Mouse (Mus musculus) kidney, postnatal 0 days (tissue): ENCODE measurements around the gene Cat. TPM values are rescaled to one million over a fixed set of nuclear protein-coding genes. Genes with fewer than 3 reads are reported as not detected.
A peak's percentile ranks its signal among the peaks of the same experiment; 100 is the strongest.

Experiments
- ATAC-seq: fragments of 200-750 bp; cut with Nextera tagmentation; replicated peaks from 2 replicates; pipeline ENCODE4 v1.8.0; 2017; ENCODE audit warnings: low read depth, moderate number of reproducible peaks, moderate TSS enrichment, moderate library complexity; ENCODE audit not compliant: low FRiP score
- DNase-seq: peaks from one replicate; pipeline ENCODE4 v3.0.0-alpha.2; 2016; ENCODE audit warnings: low spot score
- H3K27ac ChIP-seq: fragments of 300-500 bp; sonication (generic); 2 replicates; pipeline ENCODE4 v1.5.1; 2014; ENCODE audit warnings: mild to moderate bottlenecking
- H3K27me3 ChIP-seq: fragments of 300-500 bp; sonication (generic); 2 replicates; pipeline ENCODE4 v1.6.1; 2014; ENCODE audit warnings: low read length, mixed read lengths; ENCODE audit not compliant: insufficient read depth
- H3K36me3 ChIP-seq: fragments of 300-500 bp; sonication (generic); 2 replicates; pipeline ENCODE4 v1.6.1; 2014; ENCODE audit warnings: low read length, mixed read lengths; ENCODE audit not compliant: insufficient read depth
- H3K4me1 ChIP-seq: fragments of 300-500 bp; sonication (generic); replicated peaks from 2 replicates; pipeline ENCODE4 v1.6.1; 2014; ENCODE audit warnings: antibody characterized with exemption, low read length, mixed read lengths; ENCODE audit not compliant: insufficient read depth
- H3K4me2 ChIP-seq: fragments of 300-500 bp; sonication (generic); 2 replicates; pipeline ENCODE4 v1.6.1; 2014; ENCODE audit warnings: mild to moderate bottlenecking, low read length, moderate library complexity, mixed read lengths
- H3K4me3 ChIP-seq: fragments of 300-500 bp; sonication (generic); replicated peaks from 2 replicates; pipeline ENCODE4 v1.5.1; 2014; ENCODE audit warnings: low read depth, low read length
- H3K9ac ChIP-seq: fragments of 300-500 bp; sonication (generic); 2 replicates; pipeline ENCODE4 v1.6.1; 2014; ENCODE audit warnings: low read depth, low read length
- H3K9me3 ChIP-seq: fragments of 300-500 bp; sonication (generic); replicated peaks from 2 replicates; pipeline ENCODE4 v1.6.1; 2016; ENCODE audit warnings: low read length, inconsistent platforms, mixed read lengths
- CTCF ChIP-seq: IDR thresholded peaks from 2 replicates; pipeline ENCODE4 v1.5.1; 2016; ENCODE audit warnings: antibody characterized with exemption, low read depth, mild to moderate bottlenecking, moderate library complexity
- WGBS: fragments of 180-500 bp; shearing (Covaris S2); extraction: QIAGEN DNeasy Blood & Tissue Kit; methylation state at CpG from one replicate; pipeline ENCODE4 v1.1.7; 2014; 5-methylcytosine and 5-hydroxymethylcytosine counted together
- polyA plus RNA-seq: library from polyadenylated mRNA; unstranded; fragments of >200 nt; fragmentation: Nextera tagmentation; extraction: Ambion mirVana; gene quantifications from 2 replicates; pipeline ENCODE4 v1.2.1, GENCODE M21; 2015

Gene Cat
- polyA plus RNA-seq, 1 experiment from 2014 or later: 85.1 TPM

DNA sequence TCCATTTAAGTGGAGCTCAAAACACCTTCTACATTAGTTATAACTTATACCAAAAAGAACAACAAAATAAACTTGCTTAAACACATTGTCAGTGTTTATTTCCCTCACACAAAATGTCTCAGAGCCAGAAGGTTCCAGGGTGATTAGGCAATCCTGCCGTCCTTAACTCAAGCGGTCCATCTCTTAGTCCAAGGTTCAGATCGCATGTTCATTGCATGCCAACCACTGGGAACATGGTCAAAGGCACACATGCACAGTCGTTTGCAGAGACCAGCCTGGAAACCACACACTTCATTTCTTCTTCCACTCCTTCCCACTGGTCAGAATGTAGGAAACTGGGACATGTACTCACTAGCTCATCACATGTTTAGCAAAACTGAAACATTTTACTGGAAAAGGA lies 7.6 kb upstream of the Cat start:
- Histone ChIP-seq H3K4me2 (no peak overlapping the region), H3K9me3 (no peaks in the 10 kb centered on the region), H3K36me3 (no peaks in the 10 kb centered on the region), H3K9ac (no peak overlapping the region), H3K4me1 (no peaks in the 10 kb centered on the region), H3K4me3 (no peak overlapping the region), H3K27me3 (no peaks in the 10 kb centered on the region), H3K27ac (no peak overlapping the region)
- WGBS: 84% methylated on average over 4 of the region's 4 CpGs
- DNase-seq (no peak), ATAC-seq (no peak)
- TF ChIP-seq CTCF: no peak

DNA sequence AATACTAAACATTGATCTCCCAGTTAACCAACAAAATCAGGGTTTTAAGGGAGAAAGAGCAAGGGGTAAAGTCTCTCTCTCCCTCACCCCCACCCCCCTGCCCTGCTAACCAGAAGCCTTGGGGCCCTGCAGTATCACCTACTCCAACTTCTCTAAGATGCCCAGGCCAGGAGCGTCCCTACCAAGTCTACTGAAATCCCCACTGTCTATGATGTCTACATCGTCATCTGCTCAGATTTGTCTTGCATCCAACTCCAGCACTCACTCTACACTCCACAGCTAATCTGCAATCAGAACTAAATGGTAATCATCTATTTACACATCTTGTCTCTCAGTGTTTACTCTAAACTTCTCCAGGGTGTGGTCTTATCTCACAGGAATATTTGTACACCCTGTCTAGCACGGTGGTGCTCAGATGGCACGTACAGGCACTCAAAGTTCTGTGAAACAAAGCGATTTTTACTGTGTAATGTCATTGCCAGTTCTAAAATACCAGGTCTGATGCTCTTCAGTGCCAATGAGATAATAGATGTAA lies 907 bp downstream of the Cat start:
- peaks cover 14% of the 10 kb centered on the region for H3K4me1 ChIP-seq
- no peaks in the 10 kb centered on the region for H3K9me3 ChIP-seq
- H3K27me3 ChIP-seq: no peaks in the 10 kb centered on the region
- no peaks in the 10 kb centered on the region for H3K36me3 ChIP-seq
- H3K4me3 ChIP-seq: peak overlapping the region; percentile 75
- peak overlapping the region; percentile 91 for H3K27ac ChIP-seq
- ATAC-seq: no peak
- no peak for TF ChIP-seq CTCF
- H3K9ac ChIP-seq: peak overlapping the region; percentile 70; the same call in 1 of the 2 replicates
- no peak for DNase-seq
- H3K4me2 ChIP-seq: peak overlapping the region; percentile 64
- 27% methylated on average over 5 of the region's 5 CpGs for WGBS

DNA sequence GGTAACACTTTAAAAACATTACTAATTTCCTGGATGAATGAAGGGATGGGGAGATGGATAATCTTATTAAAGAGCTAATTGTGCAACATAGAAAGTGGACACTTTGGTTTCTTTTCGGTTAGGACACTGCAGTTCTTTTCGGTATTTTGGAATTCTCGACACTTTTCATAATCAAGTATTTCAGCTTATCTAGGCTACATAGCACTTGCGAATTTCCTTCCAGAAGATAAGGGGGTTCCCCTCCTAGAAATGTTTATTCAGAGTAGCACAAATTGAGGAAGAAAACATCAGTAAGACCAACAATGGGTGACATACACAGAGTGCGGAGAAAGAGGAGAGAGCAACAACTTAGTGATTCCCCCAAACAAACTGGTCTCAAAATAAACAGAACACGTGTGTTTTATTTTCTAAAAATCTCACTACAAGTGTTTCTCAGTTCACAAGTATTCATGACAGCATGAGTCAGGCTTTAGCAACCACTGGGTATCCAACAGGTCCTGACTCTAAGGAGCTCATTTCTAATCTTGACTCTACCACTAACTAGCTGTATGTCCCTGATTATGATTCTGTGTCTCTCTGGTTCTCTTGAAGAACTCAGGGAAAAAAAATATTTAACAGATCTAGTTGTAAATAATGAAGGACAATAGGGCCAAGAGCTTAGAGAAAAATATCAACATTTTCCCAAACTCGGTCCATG lies 1.5 kb downstream of the Cat start:
- Histone ChIP-seq H3K27ac (no peak overlapping the region), H3K4me1 (peaks cover 14% of the 10 kb centered on the region), H3K4me3 (0 out of 2 replicates have a peak overlapping the region, but pooled peaks have one; percentile 75), H3K4me2 (peak overlapping the region; percentile 64), H3K36me3 (no peaks in the 10 kb centered on the region), H3K9me3 (no peaks in the 10 kb centered on the region), H3K9ac (no peak overlapping the region), H3K27me3 (no peaks in the 10 kb centered on the region)
- 80% methylated on average over 7 of the region's 7 CpGs for WGBS
- ATAC-seq: no peak
- TF ChIP-seq CTCF: no peak
- DNase-seq: no peak

DNA sequence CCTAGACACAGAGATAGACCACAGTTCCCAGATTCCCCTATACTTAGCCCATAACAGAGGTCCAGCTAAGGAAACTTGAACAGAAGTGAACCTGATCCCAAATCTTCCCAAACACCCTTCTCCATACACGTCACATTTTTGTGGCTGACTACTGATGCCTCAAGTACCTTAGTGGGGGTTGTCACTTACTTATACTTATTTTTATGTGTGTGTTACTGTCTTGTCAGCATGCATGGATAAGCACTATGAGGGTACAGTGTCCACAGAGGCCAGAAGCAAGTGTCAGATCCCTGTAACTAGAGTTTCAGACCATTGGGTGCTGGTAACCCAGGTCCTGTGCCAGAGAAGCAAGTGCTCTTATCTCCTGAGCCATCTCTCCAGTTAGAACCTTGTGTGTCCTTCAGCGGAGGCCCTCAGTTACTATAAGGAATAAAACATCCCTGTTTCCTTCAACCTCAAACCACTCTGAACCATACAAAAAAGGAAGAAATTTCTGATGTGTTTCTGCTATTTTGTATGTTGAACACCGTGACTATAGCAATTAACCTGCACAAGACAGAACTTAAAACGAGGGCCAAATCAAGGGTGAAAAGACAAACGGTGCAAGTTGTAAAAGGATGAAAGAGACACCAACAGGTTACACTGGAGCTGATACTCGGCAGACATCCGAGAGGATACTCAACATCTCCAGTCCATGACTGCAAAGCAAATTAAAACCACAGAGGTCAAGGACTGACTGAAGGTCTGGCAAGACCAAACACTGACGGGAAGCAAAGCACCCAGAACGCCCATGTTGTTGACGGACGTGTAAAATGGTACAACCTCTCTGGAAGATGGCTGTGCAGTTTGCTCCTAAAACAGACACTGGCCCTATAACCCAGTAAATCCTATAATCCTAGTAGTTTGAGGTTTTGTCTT lies 3.4 kb downstream of the Cat start:
- no peaks in the 10 kb centered on the region for H3K27me3 ChIP-seq
- H3K27ac ChIP-seq: no peak overlapping the region
- H3K4me3 ChIP-seq: no peak overlapping the region
- H3K4me1 ChIP-seq: peaks cover 14% of the 10 kb centered on the region
- no peak overlapping the region for H3K9ac ChIP-seq
- no peak overlapping the region for H3K4me2 ChIP-seq
- TF ChIP-seq CTCF: no peak
- H3K36me3 ChIP-seq: no peaks in the 10 kb centered on the region
- no peaks in the 10 kb centered on the region for H3K9me3 ChIP-seq
- WGBS: 52% methylated on average over 11 of the region's 11 CpGs
- ATAC-seq: no peak
- peak; percentile 23 for DNase-seq

GRCm38 (mm10) chr2:103480871-103481270 lies 4.1 kb downstream of the Cat start:
- Histone ChIP-seq H3K27me3 (no peaks in the 10 kb centered on the region), H3K9me3 (no peaks in the 10 kb centered on the region), H3K36me3 (0 out of 2 replicates have a peak, but pooled peaks cover under 1% of the 10 kb centered on the region), H3K27ac (no peak overlapping the region), H3K4me2 (no peak overlapping the region), H3K4me1 (peaks cover 14% of the 10 kb centered on the region), H3K4me3 (no peak overlapping the region), H3K9ac (no peak overlapping the region)
- TF ChIP-seq CTCF: no peak
- DNase-seq (no peak), ATAC-seq (no peak)
- 92% methylated on average over 4 of the region's 4 CpGs for WGBS

- ATAC-seq: no peak
- Histone ChIP-seq H3K4me2 (no peak overlapping the region), H3K9me3 (no peaks in the 10 kb centered on the region), H3K4me3 (no peak overlapping the region), H3K27me3 (no peaks in the 10 kb centered on the region), H3K36me3 (0 out of 2 replicates have a peak, but pooled peaks cover 5% of the 10 kb centered on the region), H3K27ac (no peak overlapping the region), H3K4me1 (peaks cover 14% of the 10 kb centered on the region), H3K9ac (no peak overlapping the region)
- TF ChIP-seq CTCF: no peak
- no peak for DNase-seq
- WGBS: 85% methylated on average over 8 of the region's 8 CpGs
Observed at GRCm38 (mm10) chr2:103480240-103480639, 4.7 kb downstream of the Cat start.
